Mouse (Mus musculus): Measurements from ENCODE around the gene Fgf8. TPM values are rescaled to one million over a fixed set of nuclear protein-coding genes. Genes with fewer than 3 reads are reported as not detected.
A peak's percentile ranks its signal among the peaks of the same experiment; 100 is the strongest.

Gene Fgf8
- polyA plus RNA-seq, 1 experiment from 2014 or later = not detected

GRCm38 (mm10) chr19:45725677-45726277 lies 16.9 kb downstream of the Fgf8 start:
- ATAC-seq (replicated peaks; ENCODE audit: low FRiP score, low TSS enrichment, low read depth) = no peak
- no peaks in the 10 kb centered on the region for H3K9me3 ChIP-seq (ENCODE audit: control insufficient read depth, low read length)
- H3K4me3 ChIP-seq (ENCODE audit: low read depth, low read length) = no peak overlapping the region
- H3K27ac ChIP-seq (ENCODE audit: low read depth) = no peak overlapping the region
- 21% methylated on average over 14 of the region's 14 CpGs for WGBS
- DNase-seq (ENCODE audit: low spot score) = no peak
- no peaks in the 10 kb centered on the region for H3K36me3 ChIP-seq (ENCODE audit: control insufficient read depth, insufficient read depth, low read length)
- H3K4me1 ChIP-seq (replicated peaks; ENCODE audit: control insufficient read depth, insufficient read depth, low read length) = no peaks in the 10 kb centered on the region
- no peak overlapping the region for H3K9ac ChIP-seq (ENCODE audit: low read length)
- no peak overlapping the region for H3K4me2 ChIP-seq (ENCODE audit: low read length)
- no peaks in the 10 kb centered on the region for H3K27me3 ChIP-seq (replicated peaks; ENCODE audit: control insufficient read depth, insufficient read depth, low read length)

GRCm38 (mm10) chr19:45722188-45722587 lies 20.5 kb downstream of the Fgf8 start:
- ATAC-seq (replicated peaks; ENCODE audit: low FRiP score, low TSS enrichment, low read depth) (no peak), DNase-seq (ENCODE audit: low spot score) (no peak)
- 73% methylated on average over 5 of the region's 5 CpGs for WGBS
- Histone ChIP-seq H3K27ac (ENCODE audit: low read depth) (no peak overlapping the region), H3K36me3 (ENCODE audit: control insufficient read depth, insufficient read depth, low read length) (no peaks in the 10 kb centered on the region), H3K9ac (ENCODE audit: low read length) (no peak overlapping the region), H3K9me3 (ENCODE audit: control insufficient read depth, low read length) (no peaks in the 10 kb centered on the region), H3K4me2 (ENCODE audit: low read length) (no peak overlapping the region), H3K4me1 (replicated peaks; ENCODE audit: control insufficient read depth, insufficient read depth, low read length) (peaks cover 5% of the 10 kb centered on the region; the same call in 1 of the 2 replicates), H3K27me3 (replicated peaks; ENCODE audit: control insufficient read depth, insufficient read depth, low read length) (no peaks in the 10 kb centered on the region), H3K4me3 (ENCODE audit: low read depth, low read length) (no peak overlapping the region)

GRCm38 (mm10) chr19:45718286-45718685 lies 24.4 kb downstream of the Fgf8 start:
- H3K4me1 ChIP-seq (replicated peaks; ENCODE audit: control insufficient read depth, insufficient read depth, low read length) = peaks cover 5% of the 10 kb centered on the region; the same call in 1 of the 2 replicates
- 68% methylated on average over 3 of the region's 3 CpGs for WGBS
- H3K9ac ChIP-seq (ENCODE audit: low read length) = no peak overlapping the region
- no peaks in the 10 kb centered on the region for H3K9me3 ChIP-seq (ENCODE audit: control insufficient read depth, low read length)
- H3K4me2 ChIP-seq (ENCODE audit: low read length) = no peak overlapping the region
- H3K27me3 ChIP-seq (replicated peaks; ENCODE audit: control insufficient read depth, insufficient read depth, low read length) = 0 out of 2 replicates have a peak, but pooled peaks cover 3% of the 10 kb centered on the region
- no peak for ATAC-seq (replicated peaks; ENCODE audit: low FRiP score, low TSS enrichment, low read depth)
- H3K4me3 ChIP-seq (ENCODE audit: low read depth, low read length) = no peak overlapping the region
- H3K36me3 ChIP-seq (ENCODE audit: control insufficient read depth, insufficient read depth, low read length) = no peaks in the 10 kb centered on the region
- H3K27ac ChIP-seq (ENCODE audit: low read depth) = no peak overlapping the region
- DNase-seq (ENCODE audit: low spot score) = no peak

- Histone ChIP-seq H3K4me1 (replicated peaks; ENCODE audit: control insufficient read depth, insufficient read depth, low read length) (peaks cover 5% of the 10 kb centered on the region; the same call in 1 of the 2 replicates), H3K9me3 (ENCODE audit: control insufficient read depth, low read length) (no peaks in the 10 kb centered on the region), H3K4me3 (ENCODE audit: low read depth, low read length) (no peak overlapping the region), H3K27ac (ENCODE audit: low read depth) (no peak overlapping the region), H3K36me3 (ENCODE audit: control insufficient read depth, insufficient read depth, low read length) (no peaks in the 10 kb centered on the region), H3K4me2 (ENCODE audit: low read length) (peak overlapping the region; percentile 18), H3K27me3 (replicated peaks; ENCODE audit: control insufficient read depth, insufficient read depth, low read length) (0 out of 2 replicates have a peak, but pooled peaks cover 3% of the 10 kb centered on the region), H3K9ac (ENCODE audit: low read length) (no peak overlapping the region)
- no peak for ATAC-seq (replicated peaks; ENCODE audit: low FRiP score, low TSS enrichment, low read depth)
- peak; percentile 70 for DNase-seq (ENCODE audit: low spot score)
- WGBS = 17% methylated on average over 16 of the region's 16 CpGs
Observed at GRCm38 (mm10) chr19:45717493-45718220, 25.1 kb downstream of the Fgf8 start.

- Histone ChIP-seq H3K4me3 (ENCODE audit: low read depth, low read length) (no peak overlapping the region), H3K27me3 (replicated peaks; ENCODE audit: control insufficient read depth, insufficient read depth, low read length) (no peaks in the 10 kb centered on the region), H3K27ac (ENCODE audit: low read depth) (no peak overlapping the region), H3K4me2 (ENCODE audit: low read length) (no peak overlapping the region), H3K36me3 (ENCODE audit: control insufficient read depth, insufficient read depth, low read length) (no peaks in the 10 kb centered on the region), H3K9ac (ENCODE audit: low read length) (no peak overlapping the region), H3K9me3 (ENCODE audit: control insufficient read depth, low read length) (no peaks in the 10 kb centered on the region), H3K4me1 (replicated peaks; ENCODE audit: control insufficient read depth, insufficient read depth, low read length) (no peaks in the 10 kb centered on the region)
- DNase-seq (ENCODE audit: low spot score) (no peak), ATAC-seq (replicated peaks; ENCODE audit: low FRiP score, low TSS enrichment, low read depth) (no peak)
- 75% methylated on average over 3 of the region's 3 CpGs for WGBS
Observed at GRCm38 (mm10) chr19:45708704-45709103, 34.0 kb downstream of the Fgf8 start.

- no peaks in the 10 kb centered on the region for H3K27me3 ChIP-seq (replicated peaks; ENCODE audit: control insufficient read depth, insufficient read depth, low read length)
- H3K4me3 ChIP-seq (ENCODE audit: low read depth, low read length) = no peak overlapping the region
- H3K4me1 ChIP-seq (replicated peaks; ENCODE audit: control insufficient read depth, insufficient read depth, low read length) = no peaks in the 10 kb centered on the region
- H3K9ac ChIP-seq (ENCODE audit: low read length) = no peak overlapping the region
- no peak for ATAC-seq (replicated peaks; ENCODE audit: low FRiP score, low TSS enrichment, low read depth)
- 20% methylated on average over 6 of the region's 6 CpGs for WGBS
- no peak overlapping the region for H3K27ac ChIP-seq (ENCODE audit: low read depth)
- H3K36me3 ChIP-seq (ENCODE audit: control insufficient read depth, insufficient read depth, low read length) = no peaks in the 10 kb centered on the region
- H3K4me2 ChIP-seq (ENCODE audit: low read length) = no peak overlapping the region
- no peak for DNase-seq (ENCODE audit: low spot score)
- no peaks in the 10 kb centered on the region for H3K9me3 ChIP-seq (ENCODE audit: control insufficient read depth, low read length)
Observed at GRCm38 (mm10) chr19:45696281-45696600, 46.5 kb downstream of the Fgf8 start.

- H3K9me3 ChIP-seq (ENCODE audit: control insufficient read depth, low read length) = no peaks in the 10 kb centered on the region
- WGBS = 39% methylated on average over 25 of the region's 25 CpGs
- no peaks in the 10 kb centered on the region for H3K27me3 ChIP-seq (replicated peaks; ENCODE audit: control insufficient read depth, insufficient read depth, low read length)
- H3K4me1 ChIP-seq (replicated peaks; ENCODE audit: control insufficient read depth, insufficient read depth, low read length) = no peaks in the 10 kb centered on the region
- H3K9ac ChIP-seq (ENCODE audit: low read length) = no peak overlapping the region
- H3K27ac ChIP-seq (ENCODE audit: low read depth) = no peak overlapping the region
- H3K4me2 ChIP-seq (ENCODE audit: low read length) = no peak overlapping the region
- DNase-seq (ENCODE audit: low spot score) (no peak), ATAC-seq (replicated peaks; ENCODE audit: low FRiP score, low TSS enrichment, low read depth) (no peak)
- H3K36me3 ChIP-seq (ENCODE audit: control insufficient read depth, insufficient read depth, low read length) = no peaks in the 10 kb centered on the region
- H3K4me3 ChIP-seq (ENCODE audit: low read depth, low read length) = no peak overlapping the region
Observed at GRCm38 (mm10) chr19:45695496-45696280, 47.0 kb downstream of the Fgf8 start.

- Histone ChIP-seq H3K4me3 (ENCODE audit: low read depth, low read length) (no peak overlapping the region), H3K27ac (ENCODE audit: low read depth) (no peak overlapping the region), H3K4me2 (ENCODE audit: low read length) (no peak overlapping the region), H3K4me1 (replicated peaks; ENCODE audit: control insufficient read depth, insufficient read depth, low read length) (no peaks in the 10 kb centered on the region), H3K9me3 (ENCODE audit: control insufficient read depth, low read length) (no peaks in the 10 kb centered on the region), H3K36me3 (ENCODE audit: control insufficient read depth, insufficient read depth, low read length) (no peaks in the 10 kb centered on the region), H3K9ac (ENCODE audit: low read length) (no peak overlapping the region), H3K27me3 (replicated peaks; ENCODE audit: control insufficient read depth, insufficient read depth, low read length) (no peaks in the 10 kb centered on the region)
- ATAC-seq (replicated peaks; ENCODE audit: low FRiP score, low TSS enrichment, low read depth) (no peak), DNase-seq (ENCODE audit: low spot score) (no peak)
- WGBS = 41% methylated on average over 3 of the region's 3 CpGs
Observed at GRCm38 (mm10) chr19:45694056-45694455, 48.7 kb downstream of the Fgf8 start.

Measured in intestine, embryonic 14.5 days (tissue).